ENCODE assay signal across 20 mouse cellular contexts in the genomic region with DNA sequence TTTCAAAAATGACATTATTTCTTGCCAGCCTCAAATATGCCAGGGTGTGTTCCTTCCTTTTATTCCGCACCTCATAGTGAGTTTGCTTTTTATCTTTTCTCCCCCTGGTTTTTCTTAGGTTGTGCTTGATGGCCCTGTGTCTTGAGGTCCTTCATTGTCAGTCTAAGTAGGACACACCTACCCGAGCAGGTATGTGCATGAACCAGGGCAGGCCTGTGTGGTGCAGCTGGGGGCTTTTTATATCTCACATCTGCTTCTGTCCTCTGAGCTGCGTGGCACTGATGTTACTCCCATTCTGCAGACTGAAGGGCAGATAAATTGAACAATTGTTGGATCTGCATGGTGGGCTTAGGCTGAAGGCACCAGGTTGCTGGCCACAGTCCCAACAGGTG.
DNase-seq lines count a peak whose midpoint lies in the region; ATAC-seq lines count a peak whose summit lies in the region.
"Had no signal": no experiment of that assay in that cellular context is flagged by ENCODE, and none has a peak within 500 bp of the region (broad histone marks: within the 10 kb centered on the region; RNA-seq: fewer than 3 reads in every experiment).

No protein-coding gene starts in this region.

- DNase-seq in limb, embryonic 10.5 days (ENCODE audit: low spot score): no peak
- no peak for DNase-seq in hindbrain, embryonic 11.5 days (ENCODE audit: low spot score)
- DNase-seq in urinary bladder, postnatal 36 days (ENCODE audit: low spot score in 2 of 2): no peak
- no peak for DNase-seq in thymus, postnatal 0 days (ENCODE audit: low spot score)
- no peak for DNase-seq in gastrocnemius, adult 8-10 months (ENCODE audit: low spot score in 2 of 2)
- no peak for DNase-seq in thymus, postnatal 36 days
- DNase-seq: adrenal gland, adult 2 months; cerebellum, adult 9-10 months; gastrocnemius, adult 2 months; heart, postnatal 36 days; kidney, adult 18-20 months; kidney, postnatal 4 days; liver; lung, adult 2 months; retina, postnatal 1 day had no signal

- H3K36me3 ChIP-seq in limb, embryonic 12.5 days: no peaks in the 10 kb centered on the region
- no peaks in the 10 kb centered on the region for H3K36me3 ChIP-seq in limb, embryonic 10.5 days
- no peaks in the 10 kb centered on the region for H3K36me3 ChIP-seq in hindbrain, embryonic 11.5 days (ENCODE audit: control insufficient read depth, insufficient read depth, low read length)
- no peaks in the 10 kb centered on the region for H3K36me3 ChIP-seq in midbrain, embryonic 13.5 days

- H3K4me3 ChIP-seq in limb, embryonic 12.5 days (replicated peaks): no peak overlapping the region
- no peak overlapping the region for H3K4me3 ChIP-seq in limb, embryonic 10.5 days
- no peak overlapping the region for H3K4me3 ChIP-seq in hindbrain, embryonic 11.5 days (ENCODE audit: low read depth, low read length)
- H3K4me3 ChIP-seq in midbrain, embryonic 13.5 days (replicated peaks): no peak overlapping the region
- H3K4me3 ChIP-seq: erythroblast, embryonic 14.5 days; gastrocnemius, adult 2 months; left cerebral cortex, adult 2 months had no signal

- H3K27me3 ChIP-seq in limb, embryonic 12.5 days: no peaks in the 10 kb centered on the region
- H3K27me3 ChIP-seq in limb, embryonic 10.5 days (ENCODE audit: low read depth, poor library complexity, severe bottlenecking): no peaks in the 10 kb centered on the region
- no peaks in the 10 kb centered on the region for H3K27me3 ChIP-seq in hindbrain, embryonic 11.5 days (ENCODE audit: control insufficient read depth, insufficient read depth, low read length)
- no peaks in the 10 kb centered on the region for H3K27me3 ChIP-seq in midbrain, embryonic 13.5 days

- H3K4me2 ChIP-seq in limb, embryonic 12.5 days: no peak overlapping the region
- H3K4me2 ChIP-seq in hindbrain, embryonic 11.5 days (replicated peaks; ENCODE audit: low read depth, low read length): no peak overlapping the region
- H3K4me2 ChIP-seq in midbrain, embryonic 13.5 days (replicated peaks): peak overlapping the region; percentile 34
- H3K4me2 ChIP-seq: heart, embryonic 11.5 days had no signal

- H3K9me3 ChIP-seq in limb, embryonic 12.5 days: no peaks in the 10 kb centered on the region
- no peaks in the 10 kb centered on the region for H3K9me3 ChIP-seq in limb, embryonic 10.5 days (replicated peaks)
- no peaks in the 10 kb centered on the region for H3K9me3 ChIP-seq in hindbrain, embryonic 11.5 days (ENCODE audit: control insufficient read depth, low read length)
- H3K9me3 ChIP-seq in midbrain, embryonic 13.5 days: no peaks in the 10 kb centered on the region

- H3K27ac ChIP-seq in limb, embryonic 12.5 days: peak overlapping the region; percentile 7; the same call in 1 of the 2 replicates
- no peak overlapping the region for H3K27ac ChIP-seq in limb, embryonic 10.5 days
- H3K27ac ChIP-seq in hindbrain, embryonic 11.5 days (ENCODE audit: low read depth, low read length): peak overlapping the region; percentile 65
- H3K27ac ChIP-seq in midbrain, embryonic 13.5 days: peak overlapping the region; percentile 81
- H3K27ac ChIP-seq: gastrocnemius, adult 2 months; left cerebral cortex, adult 2 months had no signal

- no peak for ATAC-seq in limb, embryonic 12.5 days (ENCODE audit: insufficient number of reproducible peaks, insufficient read depth, low FRiP score, low TSS enrichment, low read depth)
- peak; percentile 61; the same call in 1 of the 2 replicates for ATAC-seq in hindbrain, embryonic 11.5 days (ENCODE audit: low FRiP score)
- peak; percentile 81 for ATAC-seq in midbrain, embryonic 13.5 days

- no peaks in the 10 kb centered on the region for H3K4me1 ChIP-seq in limb, embryonic 12.5 days (replicated peaks)
- no peaks in the 10 kb centered on the region for H3K4me1 ChIP-seq in limb, embryonic 10.5 days
- H3K4me1 ChIP-seq in hindbrain, embryonic 11.5 days (replicated peaks; ENCODE audit: control insufficient read depth, insufficient read depth, low read length): no peaks in the 10 kb centered on the region
- peaks cover 12% of the 10 kb centered on the region for H3K4me1 ChIP-seq in midbrain, embryonic 13.5 days (replicated peaks)

- no peak overlapping the region for H3K9ac ChIP-seq in limb, embryonic 12.5 days (replicated peaks)
- H3K9ac ChIP-seq in hindbrain, embryonic 11.5 days (ENCODE audit: low read depth, low read length): no peak overlapping the region
- H3K9ac ChIP-seq in midbrain, embryonic 13.5 days (replicated peaks): no peak overlapping the region

- WGBS in limb, embryonic 12.5 days: 79% methylated on average over 3 of the region's 3 CpGs
- 87% methylated on average over 3 of the region's 3 CpGs for WGBS in limb, embryonic 10.5 days
- WGBS in hindbrain, embryonic 11.5 days: 65% methylated on average over 3 of the region's 3 CpGs
- WGBS in midbrain, embryonic 13.5 days: 63% methylated on average over 3 of the region's 3 CpGs
